Mouse (Mus musculus) brown adipose tissue, adult 24 weeks (tissue): Measurements from ENCODE around the gene Try10. TPM values are rescaled to one million over a fixed set of nuclear protein-coding genes. Genes with fewer than 3 reads are reported as not detected.
"Not testable (repeated sequence)": the region's sequence is repeated elsewhere in the genome, so short reads cannot be mapped to it uniquely, and the experiment has no call there.

ENCODE experiments used
- H3K27ac ChIP-seq: fragments of 200-500 bp; replicated peaks from 2 replicates; pipeline ENCODE4 v1.5.1; 2012; ENCODE audit warnings: low read depth, mild to moderate bottlenecking, low read length
- H3K4me1 ChIP-seq: fragments of 200-500 bp; 2 replicates; pipeline ENCODE4 v1.6.1; 2012; ENCODE audit warnings: low read length, mixed read lengths; ENCODE audit not compliant: control insufficient read depth, insufficient read depth, insufficient read length
- H3K4me3 ChIP-seq: fragments of 200-500 bp; 2 replicates; pipeline ENCODE4 v1.5.1; 2012; ENCODE audit warnings: low read depth, mild to moderate bottlenecking, low read length, moderate library complexity; ENCODE audit not compliant: insufficient read depth
- polyA plus RNA-seq: library from polyadenylated mRNA; stranded (reverse); fragments of >200 nt; gene quantifications from 2 replicates; pipeline ENCODE4 v1.2.4, GENCODE M21; 2012; ENCODE audit not compliant: missing spikeins, insufficient read depth, insufficient read length

Try10 gene
- not detected in 2 replicates for polyA plus RNA-seq

- Histone ChIP-seq H3K27ac (no peak within 1 kb of the TSS), H3K4me1 (no peaks in the 10 kb centered on the region), H3K4me3 (no peak within 1 kb of the TSS)
Observed at GRCm38 (mm10) chr6:41353932-41354331, at the start of gene Try10. Gene Try10 (plus strand): TSS chr6:41354105.

- H3K4me3 ChIP-seq, H3K27ac ChIP-seq, H3K4me1 ChIP-seq: not testable (repeated sequence)
Observed at GRCm38 (mm10) chr6:41316741-41317140, 37.2 kb upstream of the Try10 start, which contains the start of gene Try5. Gene Try5 (minus strand): TSS chr6:41316841.

- H3K4me3 ChIP-seq, H3K27ac ChIP-seq, H3K4me1 ChIP-seq: not testable (repeated sequence)
Observed at GRCm38 (mm10) chr6:41373772-41374171, 19.9 kb downstream of the Try10 start.

- H3K27ac ChIP-seq, H3K4me3 ChIP-seq, H3K4me1 ChIP-seq: not testable (repeated sequence)
Observed at GRCm38 (mm10) chr6:41377578-41377977, 23.7 kb downstream of the Try10 start, which contains the start of gene Prss3. Gene Prss3 (minus strand): TSS chr6:41377678.

GRCm38 (mm10) chr6:41386781-41387180 is 32.9 kb downstream of the Try10 start:
- no peaks in the 10 kb centered on the region for H3K4me1 ChIP-seq
- no peak overlapping the region for H3K27ac ChIP-seq
- H3K4me3 ChIP-seq: no peak overlapping the region

GRCm38 (mm10) chr6:41391640-41392039 is 37.7 kb downstream of the Try10 start:
- not testable (repeated sequence) for H3K4me3 ChIP-seq, H3K4me1 ChIP-seq, H3K27ac ChIP-seq

- H3K27ac ChIP-seq, H3K4me3 ChIP-seq, H3K4me1 ChIP-seq: not testable (repeated sequence)
Observed at GRCm38 (mm10) chr6:41392056-41392455, 38.2 kb downstream of the Try10 start, which contains the start of gene Gm5771. Gene Gm5771 (plus strand): TSS chr6:41392356.

Other genes starting within 250 kb of the Try10 start
- not detected in 2 replicates for gene Try4, start 51.8 kb upstream of the Try10 start, polyA plus RNA-seq
- not detected in 2 replicates for gene Try5, start 37.3 kb upstream of the Try10 start, polyA plus RNA-seq
- not detected in 2 replicates for gene Prss3, start 23.6 kb downstream of the Try10 start, polyA plus RNA-seq
- gene Gm5771, start 38.3 kb downstream of the Try10 start, polyA plus RNA-seq: not detected in 2 replicates
- gene Gm10334, start 92.0 kb downstream of the Try10 start, polyA plus RNA-seq: not detected in 2 replicates
- gene Prss1, start 104.8 kb downstream of the Try10 start, polyA plus RNA-seq: not detected in 2 replicates
- not detected in 2 replicates for gene Prss2, start 167.7 kb downstream of the Try10 start, polyA plus RNA-seq